Mouse (Mus musculus) layer of hippocampus, adult 9-10 months (tissue): ENCODE data around the gene Pofut2.
A peak's percentile ranks its signal among the peaks of the same experiment; 100 is the strongest.

Source experiments
- DNase-seq: peaks from one replicate; pipeline ENCODE4 v3.0.0; 2022; ENCODE audit warnings: low spot score

The Pofut2 gene

DNA sequence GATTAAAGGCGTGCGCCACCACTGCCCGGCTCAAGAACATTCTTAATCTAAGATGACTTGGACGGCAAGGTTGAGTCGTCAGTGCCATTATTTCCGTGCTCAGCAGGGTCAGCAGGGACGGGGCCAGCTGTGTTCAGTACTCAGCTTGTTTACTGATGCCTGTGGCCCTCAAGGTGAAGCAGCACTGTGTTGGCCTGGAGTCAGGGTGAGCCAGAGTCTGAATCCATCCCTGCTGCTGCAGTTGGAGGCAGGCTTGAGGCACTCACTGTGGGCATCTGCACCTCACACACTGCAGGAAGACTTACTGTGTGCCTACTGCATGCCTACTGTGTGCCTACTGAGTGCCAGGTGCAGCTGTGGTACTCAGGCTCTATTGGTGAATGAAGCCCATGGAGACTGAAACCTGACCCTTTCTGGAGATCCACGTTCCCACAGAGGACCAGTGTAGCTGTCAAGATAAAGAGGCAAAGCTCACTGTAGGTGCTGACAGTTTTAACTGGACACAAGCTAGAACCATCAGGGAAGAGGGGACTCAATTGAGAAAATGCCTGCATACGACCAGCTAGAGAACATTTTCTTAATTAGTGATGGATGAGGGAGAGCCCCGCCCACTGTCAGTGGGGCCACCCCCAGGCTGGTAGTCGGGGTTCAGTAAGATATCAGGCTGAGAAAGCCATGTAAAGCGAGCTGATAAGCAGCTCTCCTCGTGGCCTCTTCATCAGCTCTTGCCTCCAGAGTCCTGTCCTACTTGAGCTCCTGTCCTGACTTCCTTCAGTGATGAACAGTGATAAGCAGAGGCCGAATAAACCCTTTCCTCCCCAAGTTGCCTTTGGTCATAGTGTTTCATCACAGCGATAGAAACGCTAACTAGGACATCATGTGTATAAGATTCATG is 26.9 kb upstream of the Pofut2 start:
- DNase-seq, result no peak

DNA sequence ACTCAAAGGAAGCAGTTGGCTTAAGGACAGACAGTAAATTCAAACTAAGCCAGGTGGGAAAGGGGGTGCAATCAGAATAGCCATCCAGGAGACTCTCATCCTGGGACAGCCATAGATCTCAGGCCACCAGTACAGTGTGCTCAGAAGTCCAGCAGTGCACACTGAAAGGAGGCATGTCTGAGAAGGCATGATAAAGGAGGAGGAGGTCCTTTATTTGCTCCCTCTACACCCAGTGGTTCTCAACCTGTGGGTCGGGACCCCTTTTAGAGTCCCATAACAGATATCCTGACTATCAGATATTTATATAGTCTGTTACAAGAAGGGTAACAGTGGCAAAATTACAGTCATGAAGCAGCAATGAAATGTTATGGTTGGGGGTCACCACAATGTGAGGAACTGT is 25.8 kb upstream of the Pofut2 start:
- no peak for DNase-seq

DNA sequence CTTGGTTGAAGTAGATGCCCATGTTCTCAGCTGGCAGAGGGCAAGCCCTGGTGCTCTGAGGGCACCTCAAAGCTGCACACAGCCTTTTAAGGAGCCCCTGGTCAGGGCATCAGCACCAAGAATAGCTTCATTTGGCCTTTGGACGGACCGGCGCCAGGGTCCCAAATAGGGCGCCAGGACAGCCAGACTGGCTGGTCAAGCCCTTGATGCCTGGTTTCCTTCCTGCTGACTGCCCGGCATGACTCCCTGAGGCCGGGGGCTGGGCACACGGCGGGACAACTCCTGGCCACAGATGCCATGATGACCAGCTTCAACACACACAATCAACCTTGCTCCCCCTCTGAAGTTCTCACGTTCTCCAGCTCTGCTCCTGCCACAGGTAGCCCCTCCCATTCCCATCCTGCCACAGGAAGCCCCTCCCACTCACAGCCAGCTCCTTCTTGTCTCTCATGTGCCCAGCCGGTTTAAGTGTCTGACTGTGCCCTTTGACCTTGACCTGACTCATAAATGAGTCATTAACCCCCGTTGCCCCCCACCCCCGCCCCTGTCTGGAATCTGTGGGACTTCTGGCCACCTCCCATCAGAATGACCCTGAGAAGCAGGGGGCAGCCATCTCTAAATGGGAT is 23.9 kb upstream of the Pofut2 start:
- DNase-seq, result no peak

DNA sequence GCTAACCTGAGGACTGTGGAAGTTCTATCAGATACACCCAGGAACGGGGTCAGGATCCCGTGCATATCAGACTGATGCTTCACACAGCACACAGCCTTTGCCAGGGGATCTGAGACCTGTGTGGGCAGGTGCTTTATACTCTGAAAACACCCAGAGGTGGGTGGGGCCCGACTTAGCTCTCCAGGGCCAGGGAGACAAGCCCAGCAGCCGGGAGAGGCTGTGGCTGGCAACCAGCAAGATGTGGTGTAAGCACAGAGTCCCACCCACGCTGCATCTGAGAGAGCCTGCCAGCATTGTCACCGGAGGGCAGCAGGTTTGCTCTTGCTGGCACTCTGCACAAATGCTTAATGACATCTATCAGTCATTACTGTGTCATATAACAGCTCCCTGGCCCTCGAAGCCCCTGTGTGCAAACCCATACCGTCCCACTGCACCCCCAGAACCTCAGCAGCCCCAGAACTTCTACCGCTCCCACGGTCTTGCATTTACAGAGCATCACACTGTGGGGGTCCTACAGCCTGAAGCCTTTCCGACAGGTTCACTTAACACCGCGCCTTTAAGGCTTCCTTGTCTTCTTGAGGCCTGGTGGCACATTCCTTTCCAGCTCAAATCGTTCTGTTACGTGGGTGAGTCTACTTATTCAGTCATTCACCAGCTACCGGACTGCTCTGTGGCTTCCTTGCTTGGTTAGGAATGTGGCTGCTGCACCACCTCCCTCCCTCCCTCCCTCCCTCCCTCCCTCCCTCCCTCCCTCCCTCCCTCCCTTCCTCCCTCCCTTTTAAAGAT is 21.0 kb upstream of the Pofut2 start:
- no peak for DNase-seq

DNA sequence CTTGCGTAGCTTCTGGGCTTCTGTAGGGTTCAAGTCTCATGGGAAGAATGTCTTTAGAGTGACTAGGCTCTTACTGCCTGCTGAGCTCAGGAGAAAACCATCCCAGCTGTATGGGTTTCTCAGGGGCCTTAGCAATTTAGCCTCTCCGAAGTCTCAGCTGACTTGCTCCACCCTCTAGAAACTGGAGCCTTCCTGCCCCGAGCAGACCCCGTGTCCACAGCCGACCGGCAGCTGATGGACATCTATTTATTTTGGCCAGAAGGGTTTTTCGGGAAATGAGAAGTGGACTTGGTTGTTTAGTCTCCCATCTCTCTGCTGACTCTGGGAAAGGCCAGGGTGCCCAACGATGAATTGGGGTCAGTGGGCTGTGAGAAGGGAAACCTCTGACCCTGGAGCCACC is 18.3 kb upstream of the Pofut2 start:
- no peak for DNase-seq

DNA sequence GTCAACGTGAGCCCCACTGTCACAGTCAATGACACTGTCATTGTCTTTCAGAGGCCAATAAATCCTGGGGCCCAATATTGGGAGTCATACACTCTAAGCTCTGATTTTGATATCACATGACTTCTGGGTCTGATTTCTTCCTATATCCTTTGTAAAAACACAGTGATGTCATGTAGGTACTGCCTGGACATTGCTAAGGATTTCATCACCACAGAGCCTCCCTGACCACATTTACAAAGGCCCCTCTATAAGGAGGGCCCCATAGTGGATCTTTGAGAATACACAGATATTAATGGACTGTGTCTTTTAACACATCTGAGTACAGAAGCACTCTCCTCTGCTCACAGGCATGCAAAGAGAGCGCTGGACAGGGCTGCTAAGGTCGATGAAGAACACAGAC is 16.6 kb upstream of the Pofut2 start:
- DNase-seq, result no peak

DNA sequence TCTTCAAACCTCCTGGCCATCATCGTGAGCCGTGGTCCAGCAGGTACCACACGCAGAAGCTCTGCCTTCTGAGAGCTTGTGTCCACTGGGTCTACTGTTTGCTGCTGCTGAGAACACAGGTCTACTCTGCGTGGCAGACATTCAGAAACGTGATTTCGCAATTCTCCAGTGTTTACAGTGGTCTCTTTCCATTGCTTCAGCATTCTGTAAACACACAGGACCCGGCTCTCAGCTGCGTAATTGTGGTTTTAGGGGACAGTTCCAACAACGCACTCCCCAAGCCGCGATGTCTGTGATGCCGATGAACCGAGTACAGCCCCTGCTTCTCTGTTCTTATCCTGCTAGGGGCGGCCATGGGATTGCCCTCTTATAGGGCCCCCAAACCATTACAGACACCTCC is 16.1 kb upstream of the Pofut2 start:
- no peak for DNase-seq

DNA sequence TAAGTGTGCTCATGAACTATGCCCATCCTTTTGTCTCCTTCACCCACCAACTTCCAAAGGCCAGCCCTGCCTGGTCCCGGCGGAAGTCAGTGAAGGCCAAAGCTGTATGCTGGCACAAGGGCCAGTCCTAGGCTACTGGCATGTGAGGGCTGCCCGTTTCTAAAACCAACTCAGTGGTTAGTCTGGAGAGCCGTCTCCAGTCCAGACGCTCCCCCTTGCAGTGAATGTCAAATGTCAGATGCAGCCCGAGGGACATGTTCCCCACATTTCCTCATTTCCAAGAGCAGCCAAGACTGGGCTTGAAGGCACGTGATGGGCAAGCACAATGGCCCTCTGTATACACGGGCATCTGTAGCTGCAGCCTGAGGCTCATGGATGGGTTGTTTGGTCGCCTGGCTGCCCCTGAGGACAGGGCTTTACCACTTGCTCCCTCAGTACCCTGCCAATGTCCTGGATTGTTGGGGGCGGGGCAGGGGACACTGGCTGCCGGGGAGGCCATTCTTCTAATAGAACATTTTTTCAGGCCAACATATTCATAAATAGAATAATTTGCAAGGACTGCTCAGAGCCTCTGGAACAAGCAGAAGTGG is 15.4 kb upstream of the Pofut2 start:
- no peak for DNase-seq

DNA sequence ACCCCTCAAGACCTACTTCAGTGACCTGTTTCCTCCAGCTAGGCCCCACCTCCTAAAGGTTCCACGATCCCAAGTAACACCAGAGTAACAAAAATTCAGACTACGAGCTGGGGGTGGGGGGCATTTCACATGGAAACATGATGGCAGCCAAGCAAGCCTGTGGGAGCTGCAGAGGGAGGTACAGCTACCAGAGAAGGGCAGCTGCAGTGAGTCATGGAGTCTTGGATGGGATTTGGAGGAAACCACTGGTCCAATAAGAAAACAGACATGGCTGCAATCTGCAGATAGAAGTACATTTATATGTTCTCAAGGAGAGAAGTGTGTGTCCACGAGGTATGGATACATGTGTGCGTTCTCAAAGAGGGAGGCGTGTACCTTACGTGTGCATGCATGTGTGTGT is 14.2 kb upstream of the Pofut2 start:
- no peak for DNase-seq

DNA sequence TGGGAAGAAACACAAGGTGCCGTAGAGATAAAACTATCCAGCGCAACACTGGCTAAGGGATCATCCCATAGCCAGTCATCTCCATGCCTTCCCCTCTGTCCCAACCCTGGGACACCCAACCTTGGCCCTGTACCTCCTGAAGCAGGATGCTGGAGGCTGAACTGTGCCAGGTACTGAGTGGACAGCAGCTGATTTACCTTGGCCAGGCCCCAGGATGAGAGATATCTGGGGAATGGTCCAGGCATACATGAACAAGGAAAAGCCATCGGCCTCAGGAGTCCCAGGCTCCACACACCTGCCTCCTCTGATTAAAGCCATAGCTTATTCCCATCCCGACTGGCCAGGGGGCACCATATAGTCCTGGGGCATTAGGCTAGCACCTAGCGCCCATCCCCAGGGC is 12.0 kb upstream of the Pofut2 start:
- no peak for DNase-seq

DNA sequence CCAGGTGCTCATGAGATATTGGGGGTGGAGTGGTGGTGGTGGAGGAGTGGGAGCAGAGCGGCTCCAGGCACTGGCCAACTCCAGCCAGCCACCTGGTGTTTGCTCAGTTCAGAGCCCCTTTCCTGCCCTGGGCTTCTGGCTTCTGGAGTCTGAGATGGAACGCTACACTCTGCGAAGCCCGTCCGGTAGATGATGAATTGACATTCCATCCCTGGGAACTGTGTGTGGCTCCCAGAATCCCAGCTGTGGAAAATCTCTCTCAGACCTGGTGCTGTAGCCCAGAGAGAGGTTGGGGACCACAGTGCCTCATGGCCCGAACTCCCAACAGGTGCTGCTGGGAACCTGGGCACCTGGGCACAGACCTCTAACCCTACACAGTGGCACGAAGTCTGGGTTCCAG is 11.3 kb upstream of the Pofut2 start:
- DNase-seq, result no peak

DNA sequence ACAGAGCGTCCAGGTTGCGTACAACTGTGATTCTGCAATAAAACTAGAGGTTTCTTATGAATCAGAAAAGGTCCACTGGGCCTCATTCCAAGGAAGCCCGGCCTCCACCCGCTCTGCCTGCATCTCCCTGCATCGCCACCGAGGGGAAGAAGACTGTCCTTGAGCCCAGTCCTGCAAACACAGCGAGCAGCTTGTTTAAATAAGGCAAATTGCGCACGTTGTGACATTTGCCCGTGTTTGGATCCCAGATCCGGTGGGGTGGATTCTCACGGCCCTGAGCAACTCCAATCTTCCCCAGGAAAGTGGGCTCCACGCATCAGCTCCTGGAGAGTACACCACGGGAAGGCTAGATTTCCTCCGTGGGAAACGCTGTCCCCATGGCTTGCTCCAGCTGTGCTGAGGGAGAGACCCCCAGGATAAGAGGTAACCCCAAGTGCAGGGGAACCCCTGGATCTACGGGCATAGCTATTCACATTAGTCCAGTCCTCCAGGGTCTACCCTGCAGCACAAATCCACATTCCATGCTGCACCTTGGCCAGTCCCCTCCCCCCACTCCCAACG is 7.7 kb upstream of the Pofut2 start:
- DNase-seq, result no peak

DNA sequence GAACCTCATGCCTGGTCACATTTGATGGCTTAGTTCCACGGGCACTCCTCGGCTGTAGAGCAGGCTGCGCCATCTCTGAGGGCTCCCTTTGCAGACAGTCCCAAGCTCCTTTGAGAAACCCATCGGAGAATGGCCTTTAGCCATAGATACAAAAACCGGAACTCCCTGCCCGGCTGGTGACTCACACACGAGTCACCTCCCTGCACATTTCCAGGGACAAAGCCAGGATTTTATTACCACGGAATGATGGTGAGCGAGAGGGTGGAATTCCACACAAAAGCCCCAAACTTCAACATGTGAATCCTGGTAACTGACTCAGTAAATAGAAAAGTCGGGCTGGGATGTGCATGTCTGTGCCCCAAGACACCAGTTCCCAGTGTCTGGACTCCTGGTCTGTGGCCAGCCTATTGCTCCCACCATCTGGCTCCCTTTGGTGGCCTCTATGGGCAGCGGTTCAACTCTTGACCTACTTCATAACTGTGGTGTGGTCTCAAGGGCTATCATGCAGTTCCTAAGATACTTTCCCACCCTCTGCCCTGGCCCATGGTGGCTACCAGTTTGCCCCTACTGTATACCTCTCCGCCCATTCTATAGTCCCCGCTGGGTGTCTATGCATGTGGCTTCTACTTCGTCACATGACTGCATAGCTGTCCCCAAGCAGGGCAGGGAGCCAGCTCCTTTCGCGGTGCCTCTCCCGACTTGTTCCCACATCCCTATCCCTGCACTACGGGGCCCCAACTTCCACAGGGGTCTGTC is 7.1 kb upstream of the Pofut2 start:
- no peak for DNase-seq

DNA sequence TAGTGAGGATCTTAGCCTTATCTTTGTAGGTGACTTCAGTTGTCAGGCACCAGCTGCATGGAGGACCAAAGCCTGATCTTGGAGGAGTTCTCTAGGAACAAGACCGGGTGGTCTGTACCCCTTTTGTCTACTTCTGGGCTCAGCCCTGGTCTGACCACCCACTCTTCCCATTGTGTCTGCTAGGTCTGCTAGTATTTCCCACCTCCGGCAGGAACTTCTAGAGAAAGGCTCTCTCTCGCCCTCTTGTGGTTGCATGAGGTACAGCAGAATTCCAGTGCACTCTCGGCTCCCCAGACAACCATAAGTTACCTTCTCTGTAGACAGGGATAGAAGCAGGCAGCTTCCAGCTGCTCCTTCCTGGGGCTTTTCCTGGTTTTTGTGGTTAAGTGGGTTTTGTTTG is 6.2 kb upstream of the Pofut2 start:
- DNase-seq, result peak; percentile 60

DNA sequence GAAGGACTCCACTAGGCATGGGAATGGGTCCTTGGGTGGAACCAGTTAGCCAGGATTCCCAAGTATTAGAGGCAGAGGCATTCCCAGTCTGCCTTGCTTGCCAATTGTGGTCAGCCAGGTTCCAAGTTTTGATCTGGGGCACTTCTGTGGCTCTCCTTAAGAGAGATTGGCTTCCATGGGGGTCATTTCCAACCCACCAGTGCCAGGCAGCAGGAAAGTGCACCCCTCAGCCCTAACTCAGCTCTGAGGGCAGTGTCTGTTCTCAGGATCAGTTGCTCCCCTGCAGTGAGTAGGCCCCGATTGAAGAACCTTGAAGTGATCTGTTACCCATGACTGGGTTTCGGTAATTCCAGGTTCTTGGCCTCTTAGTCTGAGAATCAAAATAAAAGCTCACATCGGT is 3.8 kb upstream of the Pofut2 start:
- no peak for DNase-seq

DNA sequence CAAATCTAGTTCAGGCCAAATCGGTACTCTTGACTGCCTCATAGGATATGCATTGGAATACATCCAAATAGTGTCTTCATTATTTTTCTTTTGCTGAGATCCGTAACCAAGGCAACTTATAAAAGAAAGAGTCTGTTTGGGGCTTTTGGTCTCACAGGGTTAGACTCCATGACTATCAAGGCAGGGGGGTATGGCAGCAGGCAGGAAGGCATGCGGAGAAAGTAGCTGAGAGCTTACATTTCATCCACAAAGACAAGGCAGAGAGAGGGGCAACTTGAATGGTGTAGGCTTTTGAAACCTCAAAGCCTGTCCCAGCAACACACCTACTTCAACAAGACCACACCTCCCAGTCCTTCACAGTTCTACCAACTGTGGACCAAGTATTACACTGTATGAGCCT is 3.3 kb upstream of the Pofut2 start:
- DNase-seq, result no peak

DNA sequence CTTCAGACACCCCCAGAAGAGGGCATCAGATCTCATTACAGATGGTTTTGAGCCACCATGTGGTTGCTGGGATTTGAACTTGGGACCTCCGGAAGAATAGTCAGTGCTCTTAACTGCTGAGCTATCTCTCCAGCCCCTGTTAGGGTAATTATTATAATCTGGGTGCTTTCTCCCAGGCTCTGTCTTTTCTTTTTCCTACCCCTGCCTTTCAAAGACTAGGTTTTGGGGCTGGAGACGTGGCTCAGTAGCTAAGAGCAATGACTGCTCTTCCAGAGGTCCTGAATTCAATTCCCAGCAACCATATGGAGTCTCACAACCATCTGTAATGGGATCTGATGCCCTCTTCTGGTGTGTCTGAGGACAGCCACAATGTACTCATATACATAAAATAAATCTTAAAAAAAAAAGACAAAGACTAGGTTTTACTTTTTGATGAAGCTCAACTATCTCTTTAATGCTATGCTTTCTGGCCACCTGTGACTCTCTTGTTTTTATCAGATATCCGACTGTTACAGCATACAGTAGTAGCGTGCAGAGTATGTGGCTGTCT is 902 bp upstream of the Pofut2 start:
- no peak for DNase-seq

DNA sequence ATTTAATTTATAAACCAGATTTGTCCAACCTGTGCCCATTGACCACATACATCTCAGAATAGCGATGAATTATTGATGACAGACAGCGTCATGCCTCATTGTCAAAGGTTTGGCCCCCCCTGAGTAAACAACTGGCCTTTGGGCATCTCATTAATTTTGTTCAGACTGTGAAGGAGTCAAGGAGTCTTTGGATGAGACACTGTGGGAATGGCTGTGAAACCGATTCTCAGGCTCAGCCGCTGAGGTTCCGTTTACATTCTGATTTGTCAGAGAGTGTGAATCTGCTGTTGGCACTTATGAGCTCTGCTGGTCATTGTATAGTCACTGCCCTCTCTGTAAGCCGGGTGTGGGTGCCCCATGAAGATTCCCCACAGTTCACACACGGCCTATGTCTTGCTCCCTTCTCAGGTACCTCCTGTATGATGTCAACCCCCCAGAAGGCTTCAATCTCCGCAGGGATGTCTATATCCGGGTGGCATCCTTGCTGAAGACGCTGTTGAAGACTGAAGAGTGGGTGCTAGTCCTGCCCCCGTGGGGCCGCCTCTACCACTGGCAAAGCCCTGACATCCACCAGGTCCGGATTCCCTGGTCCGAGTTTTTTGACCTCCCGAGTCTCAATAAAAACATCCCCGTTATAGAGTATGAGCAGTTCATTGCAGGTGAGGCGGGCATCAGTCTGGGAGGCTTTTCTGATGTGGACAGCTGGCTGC is 1.3 kb downstream of the Pofut2 start:
- no peak for DNase-seq

DNA sequence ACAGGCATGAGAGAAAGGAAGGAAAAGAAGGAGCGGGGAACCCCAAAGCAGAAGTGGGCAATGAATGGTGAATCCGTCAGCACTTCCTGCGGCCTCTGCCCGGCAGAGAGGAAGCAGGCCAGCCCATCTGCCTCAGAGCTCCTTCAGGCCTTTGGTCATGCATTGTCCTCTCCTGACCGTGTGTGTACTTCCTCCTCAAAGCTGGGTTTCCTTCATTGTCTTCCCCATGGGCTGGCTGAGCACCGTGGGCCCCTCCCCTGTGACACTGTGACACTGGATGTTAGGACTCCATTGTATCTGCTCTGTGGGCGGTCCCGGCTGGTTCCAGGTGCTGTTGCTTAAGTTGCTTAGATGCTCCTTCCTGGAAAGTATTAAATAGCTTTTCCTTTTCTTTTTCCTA is 7.3 kb downstream of the Pofut2 start:
- no peak for DNase-seq

DNA sequence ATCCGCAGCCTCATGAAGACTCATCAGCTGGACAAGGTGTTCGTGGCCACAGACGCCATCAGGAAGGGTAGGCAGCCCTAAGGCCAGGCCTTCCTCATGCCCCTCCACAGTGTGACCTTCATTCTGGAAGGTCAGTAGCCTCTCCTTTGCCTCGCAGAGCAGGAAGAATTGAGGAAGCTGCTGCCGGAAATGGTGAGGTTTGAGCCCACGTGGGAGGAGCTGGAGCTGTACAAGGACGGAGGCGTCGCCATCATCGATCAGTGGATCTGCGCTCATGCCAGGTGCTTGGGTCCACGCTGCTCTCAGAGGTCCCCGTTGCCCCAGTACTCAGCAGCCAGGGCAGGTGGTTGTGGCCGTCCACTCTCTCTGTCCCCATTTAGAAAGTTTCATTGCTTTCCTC is 8.0 kb downstream of the Pofut2 start:
- DNase-seq, result no peak

DNA sequence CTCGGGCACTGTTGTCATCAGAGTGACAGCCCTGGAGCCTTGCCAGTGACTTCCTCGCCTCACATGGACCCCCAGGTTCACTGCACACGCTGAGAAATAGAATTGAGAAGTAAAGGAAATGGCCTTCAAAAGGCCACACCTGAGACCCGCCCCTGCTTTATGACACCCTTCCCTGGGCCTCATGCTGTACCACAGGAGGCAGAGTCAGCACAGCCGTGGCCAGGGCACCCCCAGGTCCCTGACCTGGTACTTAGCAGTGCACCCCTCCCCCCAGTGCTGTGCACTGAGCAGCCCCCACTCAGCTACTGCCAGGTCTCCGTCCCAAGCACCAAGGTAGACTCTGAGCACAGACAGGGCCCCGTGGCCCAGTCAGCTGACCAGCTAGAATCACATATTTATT is 10.1 kb downstream of the Pofut2 start:
- no peak for DNase-seq
